Mouse (Mus musculus) urinary bladder, postnatal 25 days (tissue): Measurements from ENCODE around the gene Gm20905.
"Not testable (repeated sequence)": the region's sequence is repeated elsewhere in the genome, so short reads cannot be mapped to it uniquely, and the experiment has no call there.

Experiments
- DNase-seq: peaks from one replicate; pipeline ENCODE4 v3.0.0; 2022; ENCODE audit warnings: low spot score

Gm20905 gene

DNA sequence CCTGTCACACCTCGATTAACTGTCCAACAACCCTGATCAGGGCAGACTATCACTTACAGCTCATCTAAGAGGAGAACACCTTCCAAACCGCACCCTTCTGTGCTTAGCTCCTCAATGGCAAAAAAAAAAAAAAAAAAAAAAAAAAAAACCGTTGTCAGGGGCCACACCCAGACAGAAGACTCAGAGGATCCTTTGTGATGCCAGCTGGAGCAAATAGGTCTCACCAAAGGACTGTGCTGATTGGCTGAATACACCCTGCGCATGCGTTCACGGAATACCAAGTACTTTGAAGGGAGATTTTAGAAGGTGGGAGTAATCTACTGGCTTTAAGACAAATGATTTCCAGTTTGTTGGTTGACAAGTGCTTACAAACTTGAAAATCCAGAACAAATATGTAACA lies at the start of gene Gm20905:
Gm20905 (minus strand) TSS at position 101 of the 400 bp plus-strand sequence.
- DNase-seq, result not testable (repeated sequence)
